Mouse (Mus musculus) adrenal gland, postnatal 25 days (tissue): ENCODE measurements at regions not wholly inside any gene's neighbourhood (a gene's known extent, or its start where the extent isn't known, plus 50 kb on each side); places are given as distances from the start of the nearest gene placed in this dataset.

ENCODE experiments used
- DNase-seq: peaks from one replicate; pipeline ENCODE4 v3.0.0; 2021; ENCODE audit warnings: mixed read lengths

DNA sequence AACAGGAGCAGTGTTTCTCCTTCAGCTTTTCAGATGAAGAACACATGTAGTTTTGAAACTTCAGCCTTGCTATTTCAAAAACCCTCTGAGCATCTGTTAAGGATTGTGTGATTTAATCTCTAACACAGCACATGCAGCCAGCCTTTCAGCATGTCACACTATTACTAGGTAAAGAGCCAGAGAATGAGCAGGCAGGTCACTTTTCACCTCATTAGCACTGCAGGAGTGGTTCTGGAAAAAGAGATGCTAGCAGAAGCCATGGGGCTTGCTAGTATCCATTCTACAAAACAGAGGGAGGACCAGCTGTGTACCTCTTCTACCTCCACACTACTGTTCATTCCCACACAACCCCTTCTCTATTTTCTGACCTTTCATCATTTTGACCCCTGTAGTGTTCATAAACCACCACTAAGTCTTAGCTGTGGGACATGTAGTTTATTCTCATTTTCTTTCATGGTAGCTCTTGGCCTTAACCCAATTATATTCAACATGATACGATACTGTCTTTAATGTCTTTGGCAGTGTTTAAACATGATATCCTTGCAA is 535.1 kb upstream of the Alcam start:
- no peak for DNase-seq

DNA sequence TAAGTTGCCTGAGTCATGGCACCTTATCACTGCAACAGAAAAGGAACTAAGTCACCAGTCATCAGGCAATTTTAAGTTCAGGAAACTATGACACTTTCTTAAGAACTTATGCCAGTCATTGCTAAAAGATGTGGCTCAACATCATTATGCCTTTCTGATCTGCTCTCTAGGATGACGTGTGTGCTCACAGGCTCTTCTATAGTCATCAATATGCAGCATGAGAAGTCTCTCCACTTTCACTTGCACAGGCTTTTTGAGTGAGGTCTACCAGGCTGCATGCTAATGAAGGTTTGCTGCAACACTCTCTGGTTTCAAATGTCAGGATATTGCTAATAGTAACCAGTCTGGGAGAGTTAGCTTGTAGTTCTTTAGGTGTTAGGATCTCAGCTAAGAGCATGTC is 530.5 kb upstream of the Alcam start:
- DNase-seq: no peak

- no peak for DNase-seq
These were observed 527.1 kb upstream of the Alcam start for GRCm38 (mm10) chr16:52980995-52981394.

- no peak for DNase-seq
These were observed 518.9 kb upstream of the Alcam start for GRCm38 (mm10) chr16:52972811-52973210.

- no peak for DNase-seq
These were observed 493.8 kb upstream of the Alcam start for GRCm38 (mm10) chr16:52947679-52948078.

GRCm38 (mm10) chr16:52934749-52935148 is 480.9 kb upstream of the Alcam start:
- no peak for DNase-seq

- no peak for DNase-seq
These were observed 478.1 kb upstream of the Alcam start for GRCm38 (mm10) chr16:52931978-52932377.

- no peak for DNase-seq
These were observed 438.8 kb upstream of the Alcam start for GRCm38 (mm10) chr16:52892467-52893255.

- DNase-seq: no peak
These were observed 425.7 kb upstream of the Alcam start for GRCm38 (mm10) chr16:52879463-52880114.

GRCm38 (mm10) chr16:52867833-52868232 is 414.0 kb upstream of the Alcam start:
- DNase-seq: no peak

- DNase-seq: no peak
These were observed 409.7 kb upstream of the Alcam start for GRCm38 (mm10) chr16:52863554-52863953.

- DNase-seq: no peak
These were observed 407.4 kb upstream of the Alcam start for GRCm38 (mm10) chr16:52861263-52861662.

DNA sequence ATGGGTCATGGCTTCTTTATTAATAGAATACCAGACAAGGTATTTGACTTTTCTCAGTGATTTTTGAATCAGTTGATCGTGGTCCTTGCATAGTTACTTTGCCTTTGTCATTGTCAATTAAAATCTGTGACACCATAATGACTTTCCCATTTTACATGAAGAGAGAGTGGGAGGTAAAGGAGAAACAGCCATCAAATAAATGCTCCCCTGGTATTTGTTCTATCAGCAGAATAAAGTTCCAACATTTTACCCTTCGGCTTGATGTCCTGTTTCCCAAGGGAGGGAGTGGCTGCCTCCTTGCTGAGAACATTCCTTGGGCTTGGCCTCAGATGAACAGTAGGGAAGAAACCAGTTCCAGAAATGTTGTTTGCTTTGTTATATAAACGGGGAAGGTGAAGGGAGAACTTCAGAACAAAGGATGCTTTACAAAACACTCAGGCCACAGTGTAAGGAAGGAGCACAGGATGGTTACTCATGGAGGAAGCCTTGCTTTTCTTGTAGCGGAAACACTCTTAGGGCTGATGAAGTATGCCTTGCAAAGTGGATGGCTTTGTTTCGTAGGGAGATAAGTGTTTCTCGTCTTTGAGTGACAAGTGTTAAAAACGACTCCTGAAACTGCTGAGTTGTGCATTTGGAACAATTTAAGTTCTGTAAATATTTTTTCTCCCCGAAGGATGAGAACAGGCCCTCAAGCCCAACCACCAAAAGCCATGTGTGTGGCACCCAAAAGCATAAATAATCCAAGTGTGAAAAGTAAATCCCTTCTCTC is 404.8 kb upstream of the Alcam start:
- DNase-seq: no peak

- DNase-seq: no peak
These were observed 397.3 kb upstream of the Alcam start for GRCm38 (mm10) chr16:52851129-52851528.

DNA sequence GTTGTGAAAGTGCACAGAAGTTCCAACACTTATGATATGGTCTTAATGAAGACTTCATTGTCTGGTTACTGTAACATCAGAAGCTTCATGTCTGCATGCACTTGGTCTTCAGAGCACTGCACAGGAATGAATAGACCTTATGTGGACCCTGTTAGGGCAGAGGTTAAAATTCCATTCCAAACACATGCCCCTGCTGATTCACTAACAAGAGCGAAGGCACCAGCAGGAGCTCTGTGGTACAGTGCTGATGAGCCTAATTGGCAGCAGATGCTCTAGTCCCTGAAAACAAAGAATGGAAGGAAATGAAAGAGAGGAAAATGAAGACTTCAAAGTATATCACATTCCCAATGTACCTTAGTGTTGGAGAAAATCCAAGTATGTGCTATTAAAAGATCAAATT is 365.1 kb upstream of the Alcam start:
- no peak for DNase-seq

- DNase-seq: no peak
These were observed 357.3 kb upstream of the Alcam start for GRCm38 (mm10) chr16:52811219-52811618.

DNA sequence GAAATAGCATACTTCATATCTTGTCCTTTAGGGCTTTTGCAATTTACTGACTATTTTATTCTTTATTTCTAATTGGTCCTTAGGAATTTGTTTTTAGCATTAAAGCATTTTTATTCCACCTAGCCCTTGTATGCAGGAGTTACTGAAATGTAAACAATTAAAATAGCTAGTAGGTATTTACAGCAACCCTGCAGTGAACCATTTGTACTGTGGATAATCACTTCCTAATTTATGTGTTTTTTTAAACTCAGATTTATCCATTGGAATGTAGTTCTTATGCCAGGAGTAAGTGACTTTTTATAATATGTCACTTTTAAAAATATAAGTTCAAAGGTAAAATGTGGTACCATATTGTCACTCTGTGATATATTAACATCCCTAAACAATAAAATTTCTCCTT is 350.5 kb upstream of the Alcam start:
- DNase-seq: no peak

DNA sequence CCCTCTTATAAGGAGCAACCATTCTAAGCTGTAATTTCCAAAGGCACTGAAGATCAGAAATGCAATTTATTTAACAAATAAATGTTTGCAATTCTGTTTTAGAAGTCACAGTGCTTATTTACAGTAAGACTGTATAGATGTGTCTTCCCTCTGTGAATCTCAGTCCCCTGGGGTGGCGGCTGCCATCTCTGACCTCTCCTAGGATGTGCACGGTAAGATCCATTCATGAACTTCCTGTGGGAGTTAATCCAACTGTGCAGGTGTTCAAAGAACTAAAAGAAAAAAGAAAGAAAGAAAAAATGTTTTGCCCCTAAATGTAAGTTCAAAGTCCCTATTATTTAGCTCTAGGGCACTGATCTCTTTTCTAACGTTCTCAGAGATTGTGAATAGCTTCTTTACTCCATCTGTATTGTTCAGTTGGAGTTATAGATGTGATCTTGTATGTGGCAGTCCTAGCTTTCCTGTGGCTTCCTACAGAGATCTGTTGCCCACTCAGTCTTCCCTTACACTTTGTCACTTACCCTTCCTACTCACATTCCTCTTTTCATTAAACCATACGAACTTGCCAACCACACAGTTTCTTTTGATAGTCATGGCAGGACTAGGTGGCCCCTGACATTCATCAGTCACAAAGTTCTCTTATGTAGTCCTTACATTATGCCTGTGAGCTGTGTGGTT is 346.0 kb upstream of the Alcam start:
- DNase-seq: no peak

DNA sequence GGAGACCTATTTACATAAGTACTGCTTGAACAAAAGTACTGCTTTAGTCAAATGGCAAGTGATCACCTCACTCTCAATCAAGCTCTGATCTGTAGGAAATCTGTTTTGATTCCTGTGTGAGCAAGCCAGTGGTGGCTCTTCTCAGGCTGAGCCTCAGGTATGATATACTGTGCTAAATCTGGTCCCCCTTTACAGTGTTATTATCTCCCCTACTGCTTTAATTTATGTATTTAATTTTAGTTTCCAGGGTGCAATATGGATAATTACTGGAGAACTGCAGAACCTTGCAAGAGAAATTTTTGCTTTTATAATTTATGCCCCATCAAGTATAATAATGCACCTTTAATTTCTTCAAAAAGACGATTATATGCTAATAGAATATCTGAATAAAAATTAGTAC is 341.3 kb upstream of the Alcam start:
- DNase-seq: no peak

DNA sequence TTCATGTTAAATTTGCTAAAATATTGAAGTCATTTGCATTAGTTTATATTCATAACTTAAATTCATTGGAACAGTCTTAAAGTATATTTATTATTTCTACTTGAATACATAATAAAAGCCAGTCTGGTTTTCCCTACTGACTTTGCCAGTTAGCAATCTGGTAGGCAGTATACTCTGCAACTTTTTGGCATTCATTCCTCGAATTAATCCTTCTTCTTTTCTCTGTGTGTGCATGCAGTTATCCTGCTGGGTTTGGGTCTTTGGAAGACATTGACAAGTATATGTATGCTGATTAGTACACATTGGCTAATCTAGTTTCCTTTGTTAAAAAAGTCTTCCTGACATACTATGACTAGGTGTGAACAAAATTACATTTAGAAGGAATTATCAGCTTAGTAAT is 336.1 kb upstream of the Alcam start:
- DNase-seq: no peak

DNA sequence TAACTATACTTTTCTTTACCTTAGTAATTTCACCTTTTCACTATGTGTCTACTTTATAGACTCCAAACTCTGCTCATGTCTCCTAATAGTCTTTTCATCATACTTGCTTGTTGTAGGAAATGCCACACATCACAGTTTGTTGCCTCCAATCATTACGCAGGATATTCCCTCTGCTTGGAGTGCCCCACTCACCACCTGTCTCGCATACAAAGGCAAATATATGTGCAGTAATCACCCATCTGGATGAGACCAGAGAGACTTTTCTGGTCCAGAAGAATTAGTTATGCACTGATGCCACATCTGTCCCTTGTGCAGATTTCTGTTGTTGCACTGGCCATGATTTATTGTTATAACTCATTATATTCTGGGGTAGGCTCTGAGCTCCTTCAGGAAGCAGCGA is 293.9 kb upstream of the Alcam start:
- DNase-seq: no peak

DNA sequence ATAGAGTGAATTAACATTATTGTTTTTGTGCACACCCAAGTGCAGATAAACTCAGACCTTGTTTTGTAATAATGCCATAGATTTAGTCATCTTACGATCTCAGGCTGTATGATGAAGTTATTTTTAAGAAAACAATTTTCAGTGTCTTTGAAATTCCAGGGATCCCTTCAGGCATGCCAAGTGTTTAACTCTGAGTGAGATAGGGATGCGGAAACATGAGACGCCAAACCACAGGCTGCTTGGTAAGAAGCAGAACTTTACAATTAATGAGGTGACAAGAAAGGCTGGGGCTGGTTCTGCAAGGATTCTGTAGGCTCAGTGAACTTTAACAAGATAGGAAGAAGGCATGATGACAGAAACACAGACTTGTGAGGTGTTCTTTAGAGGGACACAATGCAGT is 292.3 kb upstream of the Alcam start:
- no peak for DNase-seq
